Mouse (Mus musculus) embryonic facial prominence, embryonic 12.5 days (tissue): ENCODE measurements around the gene Ggct. TPM values are rescaled to one million over a fixed set of nuclear protein-coding genes. Genes with fewer than 3 reads are reported as not detected.

Experiments
- ATAC-seq: fragments of 200-750 bp; cut with Nextera tagmentation; 2 replicates; pipeline ENCODE4 v1.8.0; 2017; ENCODE audit not compliant: insufficient number of reproducible peaks, insufficient read depth, low FRiP score, low TSS enrichment
- H3K27ac ChIP-seq: fragments of 300-500 bp; sonication (generic); 2 replicates; pipeline ENCODE4 v1.5.1; 2016; ENCODE audit warnings: mild to moderate bottlenecking
- H3K27me3 ChIP-seq: fragments of 300-500 bp; sonication (generic); 2 replicates; pipeline ENCODE4 v1.6.1; 2016; ENCODE audit warnings: mild to moderate bottlenecking, moderate library complexity
- H3K36me3 ChIP-seq: fragments of 300-500 bp; sonication (generic); 2 replicates; pipeline ENCODE4 v1.6.1; 2016; ENCODE audit warnings: mild to moderate bottlenecking
- H3K4me1 ChIP-seq: fragments of 300-500 bp; sonication (generic); 2 replicates; pipeline ENCODE4 v1.6.1; 2016
- H3K4me2 ChIP-seq: fragments of 300-500 bp; sonication (generic); replicated peaks from 2 replicates; pipeline ENCODE4 v1.6.1; 2016; ENCODE audit warnings: mild to moderate bottlenecking, moderate library complexity
- H3K4me3 ChIP-seq: fragments of 300-500 bp; sonication (generic); 2 replicates; pipeline ENCODE4 v1.5.1; 2016; ENCODE audit warnings: mild to moderate bottlenecking
- H3K9ac ChIP-seq: fragments of 300-500 bp; sonication (generic); 2 replicates; pipeline ENCODE4 v1.6.1; 2016; ENCODE audit warnings: mild to moderate bottlenecking, moderate library complexity
- H3K9me3 ChIP-seq: fragments of 300-500 bp; sonication (generic); 2 replicates; pipeline ENCODE4 v1.6.1; 2016; ENCODE audit warnings: mild to moderate bottlenecking, moderate library complexity
- WGBS: fragments of 180-500 bp; shearing (Covaris S2); methylation state at CpG from one replicate; pipeline ENCODE4 v1.1.7; 2016; 5-methylcytosine and 5-hydroxymethylcytosine counted together
- polyA plus RNA-seq: library from polyadenylated mRNA; unstranded; fragments of >200 nt; fragmentation: Nextera tagmentation; extraction: Ambion mirVana; gene quantifications from 2 replicates; pipeline ENCODE4 v1.2.1, GENCODE M21; 2016

Gene Ggct
- polyA plus RNA-seq, 1 experiment from 2014 or later, result 9.8 TPM

DNA sequence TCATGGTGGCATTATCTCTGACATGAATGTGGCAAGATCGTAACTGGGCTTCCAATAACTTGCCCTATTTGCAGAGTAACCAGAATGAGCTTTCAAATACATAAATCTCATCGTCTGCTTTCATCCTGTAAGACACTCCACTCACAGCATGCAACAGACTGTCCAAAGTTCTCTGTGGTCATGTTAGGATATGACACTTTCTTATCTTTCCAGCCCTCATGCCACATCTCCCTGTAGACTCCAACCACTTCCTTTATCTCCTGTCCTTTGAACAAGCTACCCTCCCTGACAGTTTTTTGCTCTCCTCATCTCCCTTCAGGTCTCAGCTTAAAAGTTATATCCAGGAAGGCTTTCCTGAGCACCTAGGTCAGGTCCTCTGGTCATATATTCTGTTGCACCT lies 1.6 kb downstream of the Ggct start:
- no peak overlapping the region for H3K27ac ChIP-seq
- no peak overlapping the region for H3K9ac ChIP-seq
- no peak for ATAC-seq
- H3K9me3 ChIP-seq, result no peaks in the 10 kb centered on the region
- H3K4me2 ChIP-seq, result no peak overlapping the region
- H3K36me3 ChIP-seq, result no peaks in the 10 kb centered on the region
- no peak overlapping the region for H3K4me3 ChIP-seq
- 91% methylated on average over 2 of the region's 2 CpGs for WGBS
- H3K27me3 ChIP-seq, result no peaks in the 10 kb centered on the region
- H3K4me1 ChIP-seq, result peaks cover 7% of the 10 kb centered on the region; the same call in 1 of the 2 replicates

DNA sequence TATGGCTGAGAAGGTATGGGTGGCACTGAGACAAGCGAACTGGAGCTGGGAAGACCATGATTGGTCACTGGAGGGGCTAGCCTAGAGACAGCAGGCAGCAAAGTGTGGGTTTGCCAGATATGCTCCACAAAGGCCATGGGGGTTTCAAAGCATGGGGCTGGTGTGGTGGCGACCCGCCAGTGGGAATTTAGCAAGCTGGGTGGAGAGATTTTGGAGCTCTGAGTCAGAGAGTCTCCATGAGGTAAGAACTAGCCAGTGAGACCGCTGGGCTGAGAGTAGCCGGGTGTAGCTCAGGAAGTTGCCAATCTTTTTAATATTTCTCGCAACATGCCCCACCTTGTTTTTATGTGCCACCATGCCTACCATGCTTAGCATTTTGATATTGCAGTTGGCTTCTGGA lies 4.6 kb downstream of the Ggct start:
- Histone ChIP-seq H3K4me3 (no peak overlapping the region), H3K4me2 (no peak overlapping the region), H3K9me3 (no peaks in the 10 kb centered on the region), H3K27ac (no peak overlapping the region), H3K9ac (no peak overlapping the region), H3K4me1 (peaks cover 7% of the 10 kb centered on the region; the same call in 1 of the 2 replicates), H3K27me3 (no peaks in the 10 kb centered on the region), H3K36me3 (no peaks in the 10 kb centered on the region)
- no peak for ATAC-seq
- WGBS, result 89% methylated on average over 6 of the region's 6 CpGs

DNA sequence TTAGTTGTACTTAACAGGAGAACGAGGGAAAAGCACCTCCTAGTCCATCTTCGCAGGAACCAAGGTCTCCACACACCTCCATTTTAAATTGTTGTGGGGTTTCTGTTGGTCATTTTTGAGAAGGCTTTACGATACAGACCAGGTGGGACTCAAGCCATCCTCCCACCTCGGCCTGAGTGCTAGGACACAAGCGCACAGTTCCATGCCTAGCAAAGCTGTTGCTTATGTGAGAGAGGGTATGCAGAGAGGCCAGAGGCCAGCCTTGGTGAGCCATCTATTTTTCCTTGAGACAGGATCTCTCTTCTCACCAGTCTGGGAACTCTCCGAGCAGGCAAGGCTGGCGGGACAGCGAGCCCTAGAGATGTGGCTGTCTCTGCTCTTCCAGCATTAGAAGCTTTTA lies 8.7 kb downstream of the Ggct start:
- Histone ChIP-seq H3K27me3 (no peaks in the 10 kb centered on the region), H3K4me3 (no peak overlapping the region), H3K9ac (no peak overlapping the region), H3K4me2 (no peak overlapping the region), H3K36me3 (no peaks in the 10 kb centered on the region), H3K9me3 (no peaks in the 10 kb centered on the region), H3K4me1 (no peaks in the 10 kb centered on the region), H3K27ac (no peak overlapping the region)
- 94% methylated on average over 8 of the region's 8 CpGs for WGBS
- ATAC-seq, result no peak

DNA sequence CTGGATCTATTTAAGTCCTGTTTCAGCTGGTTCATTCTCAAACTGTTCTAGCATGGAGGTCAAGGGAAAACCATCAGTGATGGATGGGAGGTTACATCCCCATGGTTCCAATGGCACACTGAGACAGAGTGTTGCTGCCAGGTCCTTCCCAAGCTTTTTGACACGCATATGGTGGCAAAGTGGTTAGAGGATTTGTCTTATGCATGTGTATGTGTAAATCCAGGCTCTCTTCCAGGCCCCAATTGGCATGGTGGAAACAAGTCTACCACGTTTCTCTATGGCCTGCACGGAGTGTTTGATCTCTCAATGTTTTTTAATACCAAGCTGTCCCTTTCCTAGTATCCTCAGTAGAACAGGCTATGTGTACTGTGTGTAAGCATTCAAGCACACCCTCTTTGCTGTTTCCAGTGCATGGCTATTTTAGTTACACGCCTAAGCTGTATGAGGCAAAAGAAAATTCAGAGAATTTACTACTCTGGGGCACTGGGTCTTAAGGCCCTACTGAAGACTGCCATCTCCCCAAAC lies 9.2 kb downstream of the Ggct start:
- Histone ChIP-seq H3K4me2 (no peak overlapping the region), H3K4me1 (no peaks in the 10 kb centered on the region), H3K27me3 (no peaks in the 10 kb centered on the region), H3K9ac (no peak overlapping the region), H3K4me3 (no peak overlapping the region), H3K36me3 (no peaks in the 10 kb centered on the region), H3K9me3 (no peaks in the 10 kb centered on the region), H3K27ac (no peak overlapping the region)
- 91% methylated on average over 4 of the region's 4 CpGs for WGBS
- no peak for ATAC-seq

DNA sequence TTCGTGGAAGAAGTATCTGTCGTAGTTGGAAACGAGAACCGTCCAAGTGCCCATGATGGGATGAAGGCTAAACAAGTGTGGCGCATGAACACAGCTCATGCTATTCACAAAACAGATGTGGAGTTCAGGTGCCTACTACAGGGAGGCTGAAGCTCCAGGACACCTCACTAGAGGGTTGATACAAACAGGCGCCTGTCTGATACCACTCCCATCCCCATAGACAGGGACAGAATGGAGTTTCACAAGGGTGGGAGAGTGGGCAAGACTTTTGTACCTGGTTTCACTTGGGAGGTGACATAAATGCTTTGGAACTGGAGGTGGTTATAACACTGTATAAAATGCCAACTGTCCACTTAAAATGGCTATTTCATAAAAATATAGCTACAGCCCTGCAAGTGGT lies 13.3 kb downstream of the Ggct start:
- Histone ChIP-seq H3K9me3 (no peaks in the 10 kb centered on the region), H3K4me2 (no peak overlapping the region), H3K36me3 (no peaks in the 10 kb centered on the region), H3K4me1 (no peaks in the 10 kb centered on the region), H3K9ac (no peak overlapping the region), H3K27ac (no peak overlapping the region), H3K4me3 (no peak overlapping the region), H3K27me3 (no peaks in the 10 kb centered on the region)
- ATAC-seq, result no peak
- 91% methylated on average over 6 of the region's 6 CpGs for WGBS

DNA sequence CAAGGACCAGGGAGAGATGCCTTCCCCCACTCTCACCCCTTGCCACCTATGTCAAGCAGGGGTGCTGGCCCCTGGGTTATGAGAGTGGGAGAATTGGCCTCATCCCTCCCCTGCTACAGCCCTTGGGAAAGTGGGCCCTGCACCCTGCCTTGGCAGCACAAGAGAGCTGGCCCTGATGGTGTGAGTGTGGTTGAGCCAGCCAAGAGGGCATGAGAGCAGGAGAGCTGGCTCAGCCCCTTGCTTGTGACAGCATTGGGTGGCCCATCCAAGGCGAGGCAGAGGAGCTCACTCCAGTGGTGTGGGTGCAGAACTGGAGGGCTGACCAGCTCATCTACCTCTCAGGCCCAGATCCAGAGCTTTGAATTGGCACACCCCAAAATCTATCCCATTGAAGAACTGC lies 17.1 kb downstream of the Ggct start:
- Histone ChIP-seq H3K4me3 (no peak overlapping the region), H3K36me3 (no peaks in the 10 kb centered on the region)
- no peak for ATAC-seq

DNA sequence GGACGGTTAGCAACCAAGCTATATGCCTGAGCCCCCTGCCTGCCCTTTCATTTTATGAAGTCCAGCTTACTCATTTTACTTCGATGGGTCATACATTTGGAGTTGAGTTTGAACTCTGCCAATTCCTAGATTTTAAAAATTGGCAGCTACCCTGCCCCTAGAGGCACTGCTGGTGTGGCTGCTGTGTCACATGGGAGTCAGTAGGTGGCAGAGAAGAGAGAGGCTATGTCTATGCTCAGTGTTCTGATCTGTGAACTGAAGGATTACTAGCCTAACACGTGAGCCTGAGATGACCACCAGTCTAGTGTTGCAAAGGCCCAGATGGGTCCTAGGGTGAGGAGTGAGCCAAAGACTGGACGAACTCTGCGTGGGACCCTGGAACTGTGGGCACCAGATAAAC lies 18.2 kb downstream of the Ggct start:
- WGBS, result 63% methylated on average over 5 of the region's 5 CpGs
- Histone ChIP-seq H3K27ac (no peak overlapping the region), H3K9me3 (no peaks in the 10 kb centered on the region), H3K9ac (no peak overlapping the region), H3K4me2 (no peak overlapping the region), H3K36me3 (no peaks in the 10 kb centered on the region), H3K27me3 (peaks cover 9% of the 10 kb centered on the region), H3K4me1 (peaks cover 9% of the 10 kb centered on the region; the same call in 1 of the 2 replicates), H3K4me3 (no peak overlapping the region)
- ATAC-seq, result no peak

More for the DNA sequence above, 17.1 kb downstream of the Ggct start:
- no peak overlapping the region for H3K27ac ChIP-seq
- H3K27me3 ChIP-seq, result peaks cover 9% of the 10 kb centered on the region
- no peak overlapping the region for H3K9ac ChIP-seq
- no peak overlapping the region for H3K4me2 ChIP-seq
- 63% methylated on average over 1 of the region's 1 CpGs for WGBS
- no peaks in the 10 kb centered on the region for H3K9me3 ChIP-seq
- H3K4me1 ChIP-seq, result peaks cover 9% of the 10 kb centered on the region; the same call in 1 of the 2 replicates

DNA sequence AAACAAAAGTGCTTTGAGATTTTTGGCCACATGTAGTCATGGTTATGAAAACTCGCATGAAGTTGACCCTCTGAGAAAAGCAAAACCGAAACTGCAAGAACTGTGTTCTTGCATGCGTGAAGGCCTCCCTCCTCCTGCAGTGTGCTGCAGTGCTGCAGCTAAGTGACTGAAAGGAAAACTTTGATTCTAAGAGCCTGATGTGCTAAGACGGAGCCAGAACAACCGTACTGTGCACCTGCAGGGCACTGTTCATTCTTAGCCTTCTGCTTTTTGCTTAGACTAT lies 19.9 kb downstream of the Ggct start:
- no peaks in the 10 kb centered on the region for H3K36me3 ChIP-seq
- H3K4me3 ChIP-seq, result peak overlapping the region; percentile 58; the same call in 1 of the 2 replicates
- no peak overlapping the region for H3K27ac ChIP-seq
- 12% methylated on average over 5 of the region's 5 CpGs for WGBS
- peak overlapping the region; percentile 78 for H3K4me2 ChIP-seq
- no peak overlapping the region for H3K9ac ChIP-seq
- H3K4me1 ChIP-seq, result peaks cover 9% of the 10 kb centered on the region; the same call in 1 of the 2 replicates
- H3K27me3 ChIP-seq, result peaks cover 9% of the 10 kb centered on the region
- no peaks in the 10 kb centered on the region for H3K9me3 ChIP-seq
- no peak for ATAC-seq

DNA sequence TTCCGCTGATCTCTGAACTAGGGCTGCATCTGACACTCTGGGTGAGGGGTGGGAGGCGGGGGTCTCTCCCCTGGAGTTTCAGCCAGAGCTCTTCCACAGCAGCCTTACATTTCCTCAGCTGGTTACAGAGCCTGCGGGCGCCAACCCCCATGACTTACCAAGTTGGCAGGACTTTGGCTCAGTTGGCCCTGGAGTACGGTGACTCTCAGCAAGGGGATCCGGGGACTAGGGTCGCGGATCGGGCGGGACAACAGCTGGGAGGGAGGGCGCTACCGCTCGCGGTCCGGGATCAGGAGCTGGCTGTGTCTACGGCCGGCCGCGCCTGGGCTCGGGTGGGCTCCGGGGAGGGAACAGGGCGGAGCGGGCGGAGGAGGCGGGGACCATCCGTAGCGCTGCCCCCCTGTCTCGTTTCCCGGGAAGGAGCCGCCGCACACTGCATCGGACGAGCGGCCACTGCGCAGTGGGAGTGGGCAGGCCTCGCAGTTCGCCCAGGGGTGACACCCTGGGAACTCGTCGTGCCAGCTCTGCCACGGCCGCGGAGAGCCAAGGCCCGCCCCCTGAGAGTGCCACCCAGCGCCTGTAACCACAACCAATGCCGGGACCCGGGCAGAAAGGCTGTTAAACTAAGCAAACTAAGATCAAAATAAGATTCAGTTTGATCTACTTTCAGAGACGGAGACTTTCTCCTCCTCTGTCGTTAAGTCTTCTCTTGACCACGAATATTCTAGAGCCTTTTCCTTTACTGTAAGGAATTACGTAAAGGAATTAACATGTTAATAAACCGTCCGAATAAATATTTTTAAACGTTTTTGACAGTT lies 20.4 kb downstream of the Ggct start, which contains the start of gene Nod1:
Gene Nod1 (minus strand): TSS at position 502 of the 818 bp plus-strand sequence.
- peaks cover 9% of the 10 kb centered on the region for H3K27me3 ChIP-seq
- peak within 1 kb of the TSS; percentile 78 for H3K4me2 ChIP-seq
- H3K9ac ChIP-seq, result peak within 1 kb of the TSS; percentile 66
- H3K36me3 ChIP-seq, result no peaks in the 10 kb centered on the region
- ATAC-seq, result peak; percentile 88
- 2% methylated on average over 51 of the region's 53 CpGs for WGBS
- peak within 1 kb of the TSS; percentile 58 for H3K4me3 ChIP-seq
- H3K4me1 ChIP-seq, result peaks cover 9% of the 10 kb centered on the region; the same call in 1 of the 2 replicates
- H3K27ac ChIP-seq, result 0 out of 2 replicates have a peak within 1 kb of the TSS, but pooled peaks have one; percentile 41
- no peaks in the 10 kb centered on the region for H3K9me3 ChIP-seq

DNA sequence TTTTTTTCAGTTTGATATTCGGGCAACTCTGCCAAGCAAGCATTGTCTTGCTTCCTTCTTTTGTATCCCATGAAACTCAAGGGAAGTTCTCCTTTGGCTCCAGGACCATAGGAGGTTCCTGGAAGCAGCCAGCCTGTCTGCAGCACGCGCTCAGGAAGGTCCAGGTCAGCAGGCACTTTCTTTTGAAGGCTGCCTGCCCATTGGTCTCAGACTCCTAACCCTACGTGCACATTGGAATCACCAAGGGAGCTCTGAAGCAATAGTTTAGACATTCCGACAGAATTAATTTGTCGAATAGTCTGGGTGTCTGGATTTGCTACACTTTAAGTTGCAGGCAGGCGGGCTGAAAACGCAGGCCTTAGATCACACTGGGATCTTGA lies 21.0 kb downstream of the Ggct start:
- H3K4me3 ChIP-seq, result peak overlapping the region; percentile 58
- H3K27me3 ChIP-seq, result peaks cover 9% of the 10 kb centered on the region
- H3K27ac ChIP-seq, result 0 out of 2 replicates have a peak overlapping the region, but pooled peaks have one; percentile 41
- H3K4me2 ChIP-seq, result peak overlapping the region; percentile 78
- H3K4me1 ChIP-seq, result peaks cover 9% of the 10 kb centered on the region; the same call in 1 of the 2 replicates
- WGBS, result 13% methylated on average over 8 of the region's 8 CpGs
- H3K9me3 ChIP-seq, result no peaks in the 10 kb centered on the region
- no peak for ATAC-seq
- H3K36me3 ChIP-seq, result no peaks in the 10 kb centered on the region
- H3K9ac ChIP-seq, result peak overlapping the region; percentile 66

DNA sequence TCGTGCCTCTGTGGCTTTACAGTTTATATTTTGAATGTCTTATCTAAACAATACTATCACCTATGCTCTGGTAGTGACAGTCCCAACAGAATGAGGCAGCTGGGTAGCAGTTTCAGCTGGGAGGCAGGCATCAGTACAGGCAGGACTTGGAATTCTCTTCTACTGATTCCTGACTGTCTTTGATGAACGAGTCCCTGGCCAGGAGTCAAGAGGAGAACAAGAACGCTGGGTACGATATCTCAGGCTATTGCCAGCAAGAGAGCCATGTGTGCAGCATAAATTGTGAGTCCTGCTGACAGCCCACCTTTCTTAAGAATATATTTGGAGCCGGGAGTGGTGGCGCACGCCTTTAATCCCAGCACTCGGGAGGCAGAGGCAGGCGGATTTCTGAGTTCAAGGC lies 22.2 kb downstream of the Ggct start:
- no peaks in the 10 kb centered on the region for H3K9me3 ChIP-seq
- peaks cover 9% of the 10 kb centered on the region; the same call in 1 of the 2 replicates for H3K4me1 ChIP-seq
- H3K27me3 ChIP-seq, result peaks cover 9% of the 10 kb centered on the region
- WGBS, result 84% methylated on average over 9 of the region's 9 CpGs
- H3K27ac ChIP-seq, result no peak overlapping the region
- no peak overlapping the region for H3K4me3 ChIP-seq
- H3K9ac ChIP-seq, result no peak overlapping the region
- ATAC-seq, result no peak
- H3K36me3 ChIP-seq, result no peaks in the 10 kb centered on the region
- no peak overlapping the region for H3K4me2 ChIP-seq

DNA sequence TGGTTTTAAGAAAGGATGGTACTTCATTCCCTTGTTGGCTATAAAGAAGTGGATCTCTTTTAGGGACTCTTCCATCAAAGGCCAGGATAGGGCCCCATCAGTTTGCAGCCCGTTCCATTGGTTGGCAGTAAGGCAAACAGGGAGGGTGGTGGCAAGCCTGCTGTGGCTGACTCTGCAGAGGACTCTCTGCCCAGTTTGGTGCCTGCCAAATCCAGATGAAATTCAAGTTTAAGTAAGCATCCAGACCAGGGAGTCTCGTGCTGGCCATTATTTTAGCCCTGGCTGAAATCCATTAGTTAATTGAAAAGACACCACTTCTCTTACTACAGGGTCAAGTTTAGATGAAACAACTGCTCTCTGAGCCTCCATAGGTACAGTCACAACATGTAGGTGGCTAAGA lies 22.9 kb downstream of the Ggct start:
- Histone ChIP-seq H3K4me2 (no peak overlapping the region), H3K9ac (no peak overlapping the region), H3K9me3 (no peaks in the 10 kb centered on the region), H3K27me3 (peaks cover 9% of the 10 kb centered on the region), H3K4me1 (peaks cover 9% of the 10 kb centered on the region; the same call in 1 of the 2 replicates), H3K4me3 (no peak overlapping the region), H3K36me3 (no peaks in the 10 kb centered on the region), H3K27ac (no peak overlapping the region)
- ATAC-seq, result no peak
- 69% methylated on average over 2 of the region's 2 CpGs for WGBS
